Mouse (Mus musculus) embryonic fibroblast, embryonic 13.5 days (primary cell): Measurements from ENCODE around the gene Pyroxd2.

Experiments used
- CTCF ChIP-seq: IDR thresholded peaks from 2 replicates; pipeline ENCODE4 v1.5.1; 2011; ENCODE audit warnings: mild to moderate bottlenecking, control low read depth, low read length, moderate library complexity, borderline replicate concordance; ENCODE audit not compliant: insufficient read depth
- POLR2A ChIP-seq: IDR thresholded peaks from 2 replicates; pipeline ENCODE4 v1.6.1; 2011; ENCODE audit warnings: low read depth, mild to moderate bottlenecking, control low read depth, low read length, moderate library complexity

DNA sequence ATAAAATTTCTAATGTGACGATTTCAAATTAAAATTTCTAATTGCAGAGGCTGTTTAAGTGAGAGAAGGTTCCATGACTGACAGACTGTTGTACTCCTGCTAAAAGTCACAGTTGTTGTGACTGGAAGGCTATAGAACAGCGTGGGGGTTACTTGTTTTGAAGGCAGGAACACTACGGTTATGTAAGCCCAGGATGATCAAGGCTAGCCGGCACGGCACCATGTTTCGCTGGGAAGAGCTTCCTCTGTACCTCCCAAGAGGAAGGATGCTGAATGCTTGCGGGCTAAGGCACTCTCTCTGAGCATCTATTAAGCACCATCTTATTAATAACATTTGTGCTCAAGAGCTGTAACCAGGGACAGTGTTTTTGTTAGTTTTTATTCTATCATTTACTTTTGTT lies 36.1 kb downstream of the Pyroxd2 start:
- no peak for TF ChIP-seq POLR2A
- no peak for TF ChIP-seq CTCF
